Comparison of ENCODE assay signal across 30 mouse cellular contexts in the genomic region with DNA sequence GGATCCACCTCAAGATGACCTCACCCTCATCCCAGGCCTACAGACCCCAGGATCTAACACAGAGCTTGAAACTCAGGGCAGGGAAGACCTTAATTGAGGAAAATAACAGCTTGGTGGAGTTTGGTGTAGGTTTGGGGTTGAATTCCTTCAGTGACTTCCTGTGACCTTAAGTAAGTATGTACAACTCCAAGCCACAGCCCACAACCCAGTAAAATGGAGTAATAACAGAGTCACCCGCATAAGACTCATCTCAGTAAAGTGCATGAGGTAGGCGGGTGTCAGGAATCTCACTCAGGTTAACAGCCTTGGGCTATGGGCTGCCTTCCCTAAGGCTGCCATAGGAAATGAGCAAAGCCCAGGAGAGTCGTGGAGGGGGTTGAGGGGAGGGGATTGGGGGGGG. TPM values are rescaled to one million over a fixed set of nuclear protein-coding genes. Genes with fewer than 3 reads are reported as not detected.
DNase-seq lines count a peak whose midpoint lies in the region; ATAC-seq and TF ChIP-seq lines count a peak whose summit lies in the region.
"Had no signal": no experiment of that assay in that cellular context is flagged by ENCODE, and none has a peak within 500 bp of the region (broad histone marks: within the 10 kb centered on the region; RNA-seq: fewer than 3 reads in every experiment).

No protein-coding gene starts in this region.

- H3K36me3 ChIP-seq in embryonic facial prominence, embryonic 15.5 days, result no peaks in the 10 kb centered on the region
- no peaks in the 10 kb centered on the region for H3K36me3 ChIP-seq in embryonic facial prominence, embryonic 10.5 days (replicated peaks)
- H3K36me3 ChIP-seq: embryonic facial prominence, embryonic 13.5 days; forebrain, embryonic 10.5 days; heart, embryonic 12.5 days; heart, embryonic 15.5 days; hindbrain, embryonic 10.5 days; hindbrain, embryonic 13.5 days had no signal

- peaks cover 5% of the 10 kb centered on the region; the same call in 1 of the 2 replicates for H3K4me1 ChIP-seq in embryonic facial prominence, embryonic 15.5 days
- H3K4me1 ChIP-seq in embryonic facial prominence, embryonic 10.5 days, result peaks cover 8% of the 10 kb centered on the region; the same call in 1 of the 2 replicates
- H3K4me1 ChIP-seq in olfactory bulb, adult 2 months (ENCODE audit: control insufficient read depth, insufficient read depth, low read length), result peaks cover 48% of the 10 kb centered on the region
- H3K4me1 ChIP-seq: embryonic facial prominence, embryonic 13.5 days had no signal

- no peak for TF ChIP-seq CTCF in olfactory bulb, adult 2 months (IDR thresholded peaks at IDR 0.05; ENCODE audit: insufficient read depth, low read depth, low read length)

- ATAC-seq in embryonic facial prominence, embryonic 15.5 days (ENCODE audit: insufficient number of reproducible peaks, low FRiP score, low TSS enrichment, low read depth), result peak; percentile 44; the same call in 1 of the 2 replicates
- ATAC-seq in granulocyte monocyte progenitor cell, adult 5-6 weeks (replicated peaks; ENCODE audit: poor library complexity, severe bottlenecking), result peak; percentile 28
- ATAC-seq in megakaryocyte-erythroid progenitor cell, adult 5-6 weeks (replicated peaks; ENCODE audit: low FRiP score, low TSS enrichment, poor library complexity, severe bottlenecking), result no peak
- ATAC-seq: activated CD4-positive, CD25-positive, alpha-beta regulatory T cell, adult 4 months; CD4-positive, CD25-positive, alpha-beta regulatory T cell, adult 4 months; forebrain, embryonic 13.5 days; forebrain, embryonic 16.5 days; hindbrain, embryonic 16.5 days; inflammation-experienced regulatory T-cells, adult 6 months; intestine, embryonic 16.5 days had no signal

- no peak overlapping the region for H3K4me2 ChIP-seq in embryonic facial prominence, embryonic 15.5 days (replicated peaks)
- H3K4me2 ChIP-seq: embryonic facial prominence, embryonic 13.5 days; forebrain, embryonic 13.5 days; heart, embryonic 12.5 days; heart, embryonic 15.5 days; hindbrain, embryonic 13.5 days had no signal

- no peaks in the 10 kb centered on the region for H3K27me3 ChIP-seq in embryonic facial prominence, embryonic 15.5 days
- H3K27me3 ChIP-seq in embryonic facial prominence, embryonic 10.5 days (replicated peaks; ENCODE audit: low read depth, poor library complexity, severe bottlenecking), result no peaks in the 10 kb centered on the region
- H3K27me3 ChIP-seq: embryonic facial prominence, embryonic 13.5 days; forebrain, embryonic 13.5 days; heart, embryonic 15.5 days; hindbrain, embryonic 13.5 days had no signal

- TF ChIP-seq POLR2A in olfactory bulb, adult 2 months (IDR thresholded peaks at IDR 0.05; ENCODE audit: insufficient read depth, low read depth, low read length), result no peak

- 51% methylated on average over 3 of the region's 3 CpGs for WGBS in embryonic facial prominence, embryonic 15.5 days
- 63% methylated on average over 3 of the region's 3 CpGs for WGBS in embryonic facial prominence, embryonic 10.5 days
- WGBS in olfactory bulb, adult 2 months, result 54% methylated on average over 3 of the region's 3 CpGs

- H3K27ac ChIP-seq in embryonic facial prominence, embryonic 15.5 days (replicated peaks), result no peak overlapping the region
- H3K27ac ChIP-seq in embryonic facial prominence, embryonic 10.5 days (replicated peaks), result no peak overlapping the region
- H3K27ac ChIP-seq in olfactory bulb, adult 2 months (ENCODE audit: insufficient read depth, low read depth, low read length), result 0 out of 2 replicates have a peak overlapping the region, but pooled peaks have one; percentile 32
- H3K27ac ChIP-seq: embryonic facial prominence, embryonic 13.5 days; forebrain, embryonic 10.5 days; forebrain, embryonic 13.5 days; heart, embryonic 15.5 days; hindbrain, embryonic 10.5 days; hindbrain, embryonic 13.5 days had no signal

- H3K9me3 ChIP-seq in embryonic facial prominence, embryonic 15.5 days (replicated peaks), result no peaks in the 10 kb centered on the region
- no peaks in the 10 kb centered on the region for H3K9me3 ChIP-seq in embryonic facial prominence, embryonic 10.5 days
- H3K9me3 ChIP-seq: embryonic facial prominence, embryonic 13.5 days; forebrain, embryonic 10.5 days; forebrain, embryonic 13.5 days; heart, embryonic 12.5 days; heart, embryonic 15.5 days; hindbrain, embryonic 10.5 days; hindbrain, embryonic 13.5 days had no signal

- H3K4me3 ChIP-seq in embryonic facial prominence, embryonic 15.5 days (replicated peaks), result no peak overlapping the region
- no peak overlapping the region for H3K4me3 ChIP-seq in embryonic facial prominence, embryonic 10.5 days
- no peak overlapping the region for H3K4me3 ChIP-seq in olfactory bulb, adult 2 months (ENCODE audit: insufficient read depth, low read depth, low read length)
- H3K4me3 ChIP-seq: embryonic facial prominence, embryonic 13.5 days; forebrain, embryonic 10.5 days; forebrain, embryonic 13.5 days; heart, embryonic 12.5 days; heart, embryonic 15.5 days; hindbrain, embryonic 10.5 days; hindbrain, embryonic 13.5 days had no signal

- no peak overlapping the region for H3K9ac ChIP-seq in embryonic facial prominence, embryonic 15.5 days
- H3K9ac ChIP-seq: embryonic facial prominence, embryonic 13.5 days; forebrain, embryonic 13.5 days; heart, embryonic 12.5 days; heart, embryonic 15.5 days; hindbrain, embryonic 13.5 days had no signal

- no peak for DNase-seq in embryonic facial prominence, embryonic 10.5 days (ENCODE audit: low spot score)
- DNase-seq in NIH3T3 (ENCODE audit: low read depth), result peak; percentile 38
- no peak for DNase-seq in cerebellum, postnatal 10 days
- DNase-seq in testis, postnatal 10 days (ENCODE audit: low spot score), result no peak
- DNase-seq: adrenal gland, adult 8-10 months; adrenal gland, postnatal 25 days; cerebellum, adult 18-20 months; cerebellum, adult 9-10 months; cerebellum, postnatal 25 days; gastrocnemius, postnatal 10 days; gastrocnemius, postnatal 36 days; heart, postnatal 10 days; heart, postnatal 36 days had no signal

RNA-seq across cellular contexts. Expression of gene Mapkapk3, which starts 24.9 kb away (rescaled TPM):
- 22.2 and 24.0 TPM in 2 replicates for polyA plus RNA-seq in embryonic facial prominence, embryonic 15.5 days (2015; fragmentation: Nextera tagmentation; extraction: Ambion mirVana)
- polyA plus RNA-seq in embryonic facial prominence, embryonic 10.5 days (2016; fragmentation: Nextera tagmentation; extraction: Ambion mirVana), result 4.9 and 5.1 TPM in 2 replicates
- 186 and 231 TPM in 2 replicates for total RNA-seq in granulocyte monocyte progenitor cell, adult 5-6 weeks (2014; fragmentation: Nextera tagmentation)
- total RNA-seq in granulocyte monocyte progenitor cell, adult 5-6 weeks (2017), result 191 and 207 TPM in 2 replicates
- not detected in 2 replicates for polyA plus RNA-seq in olfactory bulb, adult 2 months (2012; ENCODE audit: insufficient read depth, insufficient read length, low replicate concordance, missing spikeins)
- 26.8 and 34.0 TPM in 2 replicates for total RNA-seq in megakaryocyte-erythroid progenitor cell, adult 5-6 weeks (2014; fragmentation: Nextera tagmentation)
- total RNA-seq in megakaryocyte-erythroid progenitor cell, adult 5-6 weeks (2017), result 26.9 and 31.6 TPM in 2 replicates

RNA-seq across cellular contexts. Expression of gene Cish, which starts 31.1 kb away (rescaled TPM):
- 14.4 and 18.9 TPM in 2 replicates for polyA plus RNA-seq in embryonic facial prominence, embryonic 15.5 days (2015; fragmentation: Nextera tagmentation; extraction: Ambion mirVana)
- 6.7 and 7.2 TPM in 2 replicates for polyA plus RNA-seq in embryonic facial prominence, embryonic 10.5 days (2016; fragmentation: Nextera tagmentation; extraction: Ambion mirVana)
- 0.24 and 18.2 TPM in 2 replicates for total RNA-seq in granulocyte monocyte progenitor cell, adult 5-6 weeks (2014; fragmentation: Nextera tagmentation)
- total RNA-seq in granulocyte monocyte progenitor cell, adult 5-6 weeks (2017), result 0.09 and 0.36 TPM in 2 replicates
- not detected in 2 replicates for polyA plus RNA-seq in olfactory bulb, adult 2 months (2012; ENCODE audit: insufficient read depth, insufficient read length, low replicate concordance, missing spikeins)
- total RNA-seq in megakaryocyte-erythroid progenitor cell, adult 5-6 weeks (2014; fragmentation: Nextera tagmentation), result 2.9 and 9.3 TPM in 2 replicates
- total RNA-seq in megakaryocyte-erythroid progenitor cell, adult 5-6 weeks (2017), result 1.2 and 1.6 TPM in 2 replicates

RNA-seq across cellular contexts. Expression of gene Dock3, which starts 33.0 kb away (rescaled TPM):
- 0.56 and 0.83 TPM in 2 replicates for polyA plus RNA-seq in embryonic facial prominence, embryonic 15.5 days (2015; fragmentation: Nextera tagmentation; extraction: Ambion mirVana)
- 1.3 and 1.7 TPM in 2 replicates for polyA plus RNA-seq in embryonic facial prominence, embryonic 10.5 days (2016; fragmentation: Nextera tagmentation; extraction: Ambion mirVana)
- 0.39 TPM in 1 of 2 replicates, not detected in the other for total RNA-seq in granulocyte monocyte progenitor cell, adult 5-6 weeks (2014; fragmentation: Nextera tagmentation)
- 0.05 and 0.17 TPM in 2 replicates for total RNA-seq in granulocyte monocyte progenitor cell, adult 5-6 weeks (2017)
- polyA plus RNA-seq in olfactory bulb, adult 2 months (2012; ENCODE audit: insufficient read depth, insufficient read length, low replicate concordance, missing spikeins), result 452 TPM in 1 of 2 replicates, not detected in the other
- total RNA-seq in megakaryocyte-erythroid progenitor cell, adult 5-6 weeks (2014; fragmentation: Nextera tagmentation), result 0.09 TPM in 1 of 2 replicates, not detected in the other
- not detected in 2 replicates for total RNA-seq in megakaryocyte-erythroid progenitor cell, adult 5-6 weeks (2017)
- total RNA-seq: gastrocnemius, postnatal 36 days had no signal
- polyA plus RNA-seq: inflammation-experienced regulatory T-cells, adult 6 months had no signal

Comparison
In these comparisons a context has a peak if more than half of its experiments do, and no peak if none do; other contexts are left out.
1. RNA of gene Dock3, which starts 33.0 kb away (polyA plus RNA-seq): 452 TPM in olfactory bulb, adult 2 months; 1.3 to 1.7 TPM in embryonic facial prominence, embryonic 10.5 days and 0.56 to 0.83 TPM in embryonic facial prominence, embryonic 15.5 days; every median in the first group is over 10 times any median in the second.